In the genomic region with DNA sequence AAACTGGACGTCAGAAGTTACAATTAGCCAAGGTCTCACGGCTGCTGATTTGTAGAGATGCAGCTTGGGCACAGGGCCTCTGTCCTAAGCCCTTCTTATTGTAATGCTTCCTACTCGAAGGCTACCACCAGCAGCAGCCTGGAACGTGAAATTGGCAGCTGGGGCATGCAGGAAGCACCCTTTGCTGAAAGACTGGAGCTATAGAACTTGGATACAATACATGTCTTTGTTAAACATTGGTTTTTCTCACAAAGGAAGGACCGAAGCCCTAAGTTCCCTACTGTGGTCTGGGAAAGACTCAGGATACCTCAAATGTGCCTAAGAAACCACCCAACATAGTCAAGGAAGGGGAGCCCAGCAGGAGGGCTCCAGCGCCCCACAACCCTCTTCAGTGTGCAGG, we compare ENCODE assay signal across 17 mouse cellular contexts. TPM values are rescaled to one million over a fixed set of nuclear protein-coding genes. Genes with fewer than 3 reads are reported as not detected.
"Had no signal": no experiment of that assay in that cellular context is flagged by ENCODE, and none has a peak within 500 bp of the region (broad histone marks: within the 10 kb centered on the region; RNA-seq: fewer than 3 reads in every experiment).

No protein-coding gene starts in this region.

- H3K27ac ChIP-seq: limb, embryonic 13.5 days; liver, embryonic 15.5 days; lung, embryonic 15.5 days; midbrain, embryonic 15.5 days; neural tube, embryonic 12.5 days; stomach, postnatal 0 days had no signal

- DNase-seq: kidney, adult 8-10 months; kidney, postnatal 36 days; layer of hippocampus, adult 9-11 months; left cerebral cortex, postnatal 4 days had no signal

- H3K4me1 ChIP-seq: limb, embryonic 13.5 days; liver, embryonic 15.5 days; neural tube, embryonic 12.5 days had no signal

- H3K9me3 ChIP-seq: limb, embryonic 13.5 days; liver, embryonic 15.5 days; lung, embryonic 15.5 days; midbrain, embryonic 15.5 days; neural tube, embryonic 12.5 days had no signal

- H3K36me3 ChIP-seq: limb, embryonic 13.5 days; liver, embryonic 15.5 days; lung, embryonic 15.5 days; midbrain, embryonic 15.5 days; neural tube, embryonic 12.5 days had no signal

- H3K4me3 ChIP-seq: limb, embryonic 13.5 days; liver, embryonic 15.5 days; lung, embryonic 15.5 days; midbrain, embryonic 15.5 days; neural tube, embryonic 12.5 days had no signal

- H3K27me3 ChIP-seq: limb, embryonic 13.5 days; liver, embryonic 15.5 days; lung, embryonic 15.5 days; midbrain, embryonic 15.5 days; neural tube, embryonic 12.5 days had no signal

RNA-seq across cellular contexts. Expression of a gene that starts 31.2 kb away (rescaled TPM):
- total RNA-seq: layer of hippocampus, adult 18-20 months; left cerebral cortex, postnatal 4 days; megakaryocyte progenitor cell, adult 5-6 weeks; monocyte, adult 5-6 weeks; neutrophil, adult 5-6 weeks had no signal
- polyA plus RNA-seq: limb, embryonic 13.5 days; liver, embryonic 11.5 days; liver, embryonic 15.5 days; lung, embryonic 15.5 days; neural tube, embryonic 12.5 days; stomach, postnatal 0 days had no signal

RNA-seq across cellular contexts. Expression of a gene that starts 53.0 kb away (rescaled TPM):
- total RNA-seq: layer of hippocampus, adult 18-20 months; left cerebral cortex, postnatal 4 days; megakaryocyte progenitor cell, adult 5-6 weeks; monocyte, adult 5-6 weeks; neutrophil, adult 5-6 weeks had no signal
- polyA plus RNA-seq: intestine, postnatal 0 days; kidney, embryonic 16.5 days; limb, embryonic 13.5 days; liver, embryonic 11.5 days; liver, embryonic 15.5 days; lung, embryonic 15.5 days; midbrain, embryonic 15.5 days; neural tube, embryonic 12.5 days; stomach, postnatal 0 days had no signal
